Mouse (Mus musculus) brain, embryonic 14.5 days (tissue): ENCODE data around the gene Ap1g2.
A peak's percentile ranks its signal among the peaks of the same experiment; 100 is the strongest.

Source experiments
- CTCF ChIP-seq: fragments of 200-500 bp; IDR thresholded peaks from 2 replicates; pipeline ENCODE4 v1.5.1; 2012; ENCODE audit warnings: inconsistent platforms, mild to moderate bottlenecking, moderate library complexity, borderline replicate concordance; ENCODE audit not compliant: insufficient read depth, insufficient read length; ENCODE audit errors: extremely low read depth
- POLR2A ChIP-seq: fragments of 200-500 bp; IDR thresholded peaks from 2 replicates; pipeline ENCODE4 v1.6.1; 2012; ENCODE audit warnings: mild to moderate bottlenecking, inconsistent platforms, borderline replicate concordance; ENCODE audit not compliant: poor library complexity, insufficient read depth, insufficient read length, severe bottlenecking; ENCODE audit errors: extremely low read depth

GRCm38 (mm10) chr14:55055167-55055834 lies 51.1 kb downstream of the Ap1g2 start:
- TF ChIP-seq CTCF (peak; percentile 41; the same call in 1 of the 2 replicates), POLR2A (no peak)
